Mouse (Mus musculus) left cerebral cortex, adult 11 months (tissue): Measurements from ENCODE around the gene Gm21173.
"Not testable (repeated sequence)": the region's sequence is repeated elsewhere in the genome, so short reads cannot be mapped to it uniquely, and the experiment has no call there.

Experiments used
- DNase-seq: peaks from one replicate; pipeline ENCODE4 v3.0.0; 2022; ENCODE audit warnings: low spot score

Gene Gm21173

DNA sequence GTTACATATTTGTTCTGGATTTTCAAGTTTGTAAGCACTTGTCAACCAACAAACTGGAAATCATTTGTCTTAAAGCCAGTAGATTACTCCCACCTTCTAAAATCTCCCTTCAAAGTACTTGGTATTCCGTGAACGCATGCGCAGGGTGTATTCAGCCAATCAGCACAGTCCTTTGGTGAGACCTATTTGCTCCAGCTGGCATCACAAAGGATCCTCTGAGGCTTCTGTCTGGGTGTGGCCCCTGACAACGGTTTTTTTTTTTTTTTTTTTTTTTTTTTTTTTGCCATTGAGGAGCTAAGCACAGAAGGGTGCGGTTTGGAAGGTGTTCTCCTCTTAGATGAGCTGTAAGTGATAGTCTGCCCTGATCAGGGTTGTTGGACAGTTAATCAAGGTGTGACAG is at the start of gene Gm21173:
Gene Gm21173 (plus strand): TSS at position 301 of the 400 bp plus-strand sequence.
- DNase-seq = not testable (repeated sequence)
